Mouse (Mus musculus) neural tube, embryonic 14.5 days (tissue): ENCODE data around the gene Galntl6. TPM values are rescaled to one million over a fixed set of nuclear protein-coding genes. Genes with fewer than 3 reads are reported as not detected.

Experiments used
- ATAC-seq: fragments of 200-750 bp; cut with Nextera tagmentation; 2 replicates; pipeline ENCODE4 v1.8.0; 2017; ENCODE audit warnings: low read depth, mild to moderate bottlenecking, moderate TSS enrichment, moderate library complexity
- H3K27ac ChIP-seq: fragments of 300-500 bp; sonication (generic); 2 replicates; pipeline ENCODE4 v1.5.1; 2014; ENCODE audit warnings: low read depth, mild to moderate bottlenecking, control low read depth, low read length, moderate library complexity, mixed read lengths
- H3K27me3 ChIP-seq: fragments of 300-500 bp; sonication (generic); 2 replicates; pipeline ENCODE4 v1.6.1; 2014; ENCODE audit warnings: low read length; ENCODE audit not compliant: control insufficient read depth, insufficient read depth
- H3K36me3 ChIP-seq: fragments of 300-500 bp; sonication (generic); 2 replicates; pipeline ENCODE4 v1.6.1; 2014; ENCODE audit warnings: low read length, mixed read lengths; ENCODE audit not compliant: control insufficient read depth, insufficient read depth
- H3K4me1 ChIP-seq: fragments of 300-500 bp; sonication (generic); 2 replicates; pipeline ENCODE4 v1.6.1; 2014; ENCODE audit warnings: low read length; ENCODE audit not compliant: control insufficient read depth, insufficient read depth
- H3K4me2 ChIP-seq: fragments of 300-500 bp; sonication (generic); 2 replicates; pipeline ENCODE4 v1.6.1; 2014; ENCODE audit warnings: mild to moderate bottlenecking, low read depth, low read length, control low read depth
- H3K4me3 ChIP-seq: fragments of 300-500 bp; sonication (generic); 2 replicates; pipeline ENCODE4 v1.5.1; 2014; ENCODE audit warnings: low read depth, low read length, control low read depth, mixed read lengths
- H3K9ac ChIP-seq: fragments of 300-500 bp; sonication (generic); replicated peaks from 2 replicates; pipeline ENCODE4 v1.6.1; 2014; ENCODE audit warnings: low read depth, mild to moderate bottlenecking, control low read depth, low read length, mixed read lengths
- H3K9me3 ChIP-seq: fragments of 300-500 bp; sonication (generic); 2 replicates; pipeline ENCODE4 v1.6.1; 2016; ENCODE audit warnings: low read length; ENCODE audit not compliant: control insufficient read depth
- WGBS: fragments of 180-500 bp; shearing (Covaris S2); extraction: QIAGEN DNeasy Blood & Tissue Kit; methylation state at CpG from one replicate; pipeline ENCODE4 v1.1.7; 2014; 5-methylcytosine and 5-hydroxymethylcytosine counted together
- polyA plus RNA-seq: library from polyadenylated mRNA; unstranded; fragments of >200 nt; fragmentation: Nextera tagmentation; extraction: Ambion mirVana; gene quantifications from 2 replicates; pipeline ENCODE4 v1.2.1, GENCODE M21; 2014

Galntl6 gene
- polyA plus RNA-seq, 1 experiment from 2014 or later = 26.4 TPM

DNA sequence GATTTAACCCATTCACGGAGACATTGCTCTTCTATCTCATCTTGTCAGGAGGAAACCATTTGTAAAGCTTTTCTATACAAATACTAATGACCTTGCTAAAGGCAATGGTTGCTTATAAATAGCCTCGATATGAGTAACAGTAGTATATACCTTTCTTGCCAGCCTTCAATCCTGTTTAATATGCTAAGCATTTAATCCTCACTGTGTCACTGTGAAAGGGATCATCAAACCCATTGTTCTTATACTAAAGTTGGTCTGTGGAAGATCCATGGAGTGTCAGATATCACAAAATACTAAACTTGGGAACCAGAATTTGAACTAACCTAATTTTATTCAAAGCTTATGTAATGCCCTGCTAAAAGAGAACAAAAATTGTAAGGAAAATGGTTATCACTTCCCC, 8.0 kb downstream of the Galntl6 start:
- H3K9me3 ChIP-seq = no peaks in the 10 kb centered on the region
- no peaks in the 10 kb centered on the region for H3K27me3 ChIP-seq
- 40% methylated on average over 2 of the region's 2 CpGs for WGBS
- no peak for ATAC-seq
- no peak overlapping the region for H3K4me2 ChIP-seq
- H3K4me3 ChIP-seq = no peak overlapping the region
- H3K4me1 ChIP-seq = no peaks in the 10 kb centered on the region
- H3K27ac ChIP-seq = no peak overlapping the region
- no peak overlapping the region for H3K9ac ChIP-seq
- H3K36me3 ChIP-seq = no peaks in the 10 kb centered on the region

DNA sequence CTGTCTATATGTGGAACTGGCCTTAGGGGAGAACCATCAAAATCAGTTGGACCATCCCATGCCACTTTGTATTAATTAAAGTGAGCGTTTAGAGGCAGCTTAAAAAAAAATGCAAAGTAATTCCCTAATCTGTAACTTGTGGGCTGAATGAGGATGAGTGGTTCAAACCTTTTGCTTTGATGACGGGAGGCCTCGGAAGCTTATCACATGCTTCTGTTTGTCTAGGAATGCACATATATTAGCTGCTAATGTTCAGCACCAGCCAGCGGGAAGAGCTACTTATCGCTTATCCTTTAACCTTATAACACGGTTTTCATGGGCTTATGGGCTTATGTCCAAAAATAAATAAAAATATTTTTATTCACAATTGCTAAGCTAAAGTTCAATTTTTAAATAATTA, 16.5 kb downstream of the Galntl6 start:
- Histone ChIP-seq H3K4me3 (no peak overlapping the region), H3K36me3 (no peaks in the 10 kb centered on the region), H3K4me1 (no peaks in the 10 kb centered on the region), H3K27me3 (no peaks in the 10 kb centered on the region), H3K9ac (no peak overlapping the region), H3K27ac (no peak overlapping the region), H3K4me2 (no peak overlapping the region), H3K9me3 (no peaks in the 10 kb centered on the region)
- WGBS = 78% methylated on average over 6 of the region's 6 CpGs
- no peak for ATAC-seq

DNA sequence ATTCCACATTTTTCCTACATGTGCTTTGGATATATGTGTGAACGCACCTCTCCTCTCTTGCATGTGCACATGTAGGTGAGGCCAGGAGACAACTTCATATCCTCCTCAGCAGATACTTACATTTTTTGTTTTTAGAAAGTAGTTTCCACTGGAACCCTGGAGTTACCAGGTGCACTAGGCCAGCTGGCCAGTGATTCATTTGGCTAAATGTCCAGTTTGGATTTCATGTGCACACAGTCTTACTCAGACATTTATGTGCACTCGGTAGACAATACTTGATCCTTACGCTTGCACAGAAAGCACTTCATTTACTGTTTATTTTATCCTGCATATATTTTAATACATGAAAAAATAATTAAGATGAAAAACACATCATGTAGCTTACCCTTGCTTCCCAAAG, 21.8 kb downstream of the Galntl6 start:
- Histone ChIP-seq H3K27ac (no peak overlapping the region), H3K4me2 (no peak overlapping the region), H3K36me3 (no peaks in the 10 kb centered on the region), H3K9ac (no peak overlapping the region), H3K4me3 (no peak overlapping the region), H3K27me3 (no peaks in the 10 kb centered on the region), H3K9me3 (no peaks in the 10 kb centered on the region), H3K4me1 (no peaks in the 10 kb centered on the region)
- no peak for ATAC-seq
- WGBS = 97% methylated on average over 3 of the region's 3 CpGs

DNA sequence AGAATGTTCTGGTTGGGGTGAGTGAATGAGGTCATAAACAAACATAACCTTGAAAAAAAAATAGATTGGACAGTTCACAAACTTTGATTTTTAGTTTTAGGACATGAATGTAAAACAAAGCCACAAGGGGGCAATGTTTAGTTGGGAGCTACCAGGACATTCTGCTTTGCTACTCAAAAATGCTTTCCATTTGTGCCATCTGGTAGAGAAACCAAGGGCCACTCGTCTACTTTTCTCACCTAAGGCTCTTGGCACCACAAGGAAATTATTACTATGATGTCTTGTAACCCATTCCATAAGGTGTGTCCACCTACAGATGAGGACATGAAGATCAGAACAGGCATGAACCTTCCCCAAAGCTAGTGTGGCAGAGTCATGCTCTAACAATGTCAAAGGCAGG, 26.0 kb downstream of the Galntl6 start:
- Histone ChIP-seq H3K9ac (no peak overlapping the region), H3K27me3 (no peaks in the 10 kb centered on the region), H3K9me3 (no peaks in the 10 kb centered on the region), H3K4me2 (no peak overlapping the region), H3K27ac (no peak overlapping the region), H3K4me3 (no peak overlapping the region), H3K4me1 (no peaks in the 10 kb centered on the region), H3K36me3 (no peaks in the 10 kb centered on the region)
- ATAC-seq = no peak
- 14% methylated on average over 1 of the region's 1 CpGs for WGBS

DNA sequence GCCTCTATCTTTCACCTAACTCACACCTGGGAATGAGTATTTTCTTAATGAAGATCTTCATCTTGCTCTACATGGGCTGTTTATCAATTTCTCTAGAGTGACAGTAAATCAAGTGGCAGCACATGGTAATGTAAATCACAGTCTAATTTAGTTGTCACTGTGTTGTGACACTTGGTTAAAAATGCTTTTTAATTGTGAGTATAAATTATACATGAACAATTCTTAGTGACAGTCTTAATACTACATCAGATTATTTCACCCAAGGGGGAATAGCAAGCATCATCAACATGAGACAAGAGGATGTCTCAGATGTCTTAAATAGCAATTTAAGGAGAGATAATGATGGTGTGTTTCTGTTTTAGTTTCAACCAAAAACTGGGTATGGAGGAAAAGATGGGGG, 88.1 kb downstream of the Galntl6 start:
- Histone ChIP-seq H3K27me3 (no peaks in the 10 kb centered on the region), H3K27ac (no peak overlapping the region), H3K4me2 (no peak overlapping the region), H3K4me1 (no peaks in the 10 kb centered on the region), H3K36me3 (no peaks in the 10 kb centered on the region), H3K9me3 (no peaks in the 10 kb centered on the region), H3K4me3 (no peak overlapping the region), H3K9ac (no peak overlapping the region)
- ATAC-seq = no peak

DNA sequence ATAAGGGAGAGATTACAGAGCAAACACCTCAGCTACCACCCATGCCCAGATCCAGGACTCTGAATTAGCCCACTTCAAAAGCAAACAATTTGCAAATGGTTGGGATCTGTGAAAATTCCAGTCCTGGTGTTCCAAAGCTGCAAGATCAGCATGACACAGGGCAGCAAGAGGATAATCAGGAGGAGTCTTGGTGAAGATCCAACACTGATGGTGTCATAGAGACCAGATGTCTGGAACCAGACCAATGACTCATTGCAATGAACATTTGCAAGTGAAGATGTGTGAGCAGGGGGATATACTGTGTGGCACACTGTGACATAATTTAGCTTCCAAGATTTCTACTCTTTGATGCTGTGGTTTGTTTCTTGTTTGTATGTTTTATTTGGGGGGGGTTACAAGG, 107.2 kb downstream of the Galntl6 start:
- Histone ChIP-seq H3K27me3 (no peaks in the 10 kb centered on the region), H3K4me2 (no peak overlapping the region), H3K9ac (no peak overlapping the region), H3K9me3 (no peaks in the 10 kb centered on the region), H3K4me1 (no peaks in the 10 kb centered on the region), H3K36me3 (no peaks in the 10 kb centered on the region), H3K4me3 (no peak overlapping the region), H3K27ac (no peak overlapping the region)
- ATAC-seq = no peak

DNA sequence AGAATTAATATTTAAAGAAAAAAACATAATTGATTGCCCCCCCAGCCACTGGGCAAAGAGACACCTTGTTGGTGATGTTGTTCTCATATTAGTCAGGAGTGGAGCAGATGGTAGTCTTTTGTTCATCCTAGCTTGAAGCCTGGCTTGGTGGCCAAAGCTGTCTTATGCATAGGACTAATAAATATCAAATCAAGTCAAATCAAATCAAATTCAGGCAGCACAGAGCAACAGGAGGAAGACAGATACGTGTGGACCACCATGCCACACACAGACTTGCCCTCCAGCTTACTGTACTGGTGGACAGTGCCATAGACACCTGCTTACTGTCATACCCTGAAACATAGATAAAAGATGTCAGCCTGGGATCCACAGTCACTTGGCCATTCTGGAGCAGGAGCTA, 110.6 kb downstream of the Galntl6 start:
- H3K9ac ChIP-seq = no peak overlapping the region
- H3K27ac ChIP-seq = no peak overlapping the region
- no peaks in the 10 kb centered on the region for H3K27me3 ChIP-seq
- no peak overlapping the region for H3K4me3 ChIP-seq
- no peaks in the 10 kb centered on the region for H3K4me1 ChIP-seq
- H3K9me3 ChIP-seq = no peaks in the 10 kb centered on the region
- no peak for ATAC-seq
- no peak overlapping the region for H3K4me2 ChIP-seq
- WGBS = 71% methylated on average over 1 of the region's 1 CpGs
- no peaks in the 10 kb centered on the region for H3K36me3 ChIP-seq

DNA sequence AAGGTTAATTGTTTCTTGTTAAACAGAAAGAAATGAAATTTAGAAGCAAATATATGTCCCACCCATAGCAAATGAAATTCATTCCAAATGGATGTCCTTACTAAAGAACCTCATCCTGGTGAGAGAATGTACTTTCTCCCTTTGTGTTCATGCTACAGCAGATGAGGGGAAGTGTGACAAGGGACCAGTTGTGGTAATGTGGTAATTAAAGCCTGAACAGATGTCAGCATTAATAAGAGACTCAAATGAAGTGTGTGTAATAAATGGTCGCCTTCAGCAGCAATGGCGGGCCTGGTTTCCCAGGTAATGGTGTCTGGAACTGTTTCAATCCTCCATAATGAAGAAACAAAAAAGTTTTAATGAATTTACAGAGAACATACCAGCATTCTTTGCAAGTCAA, 158.7 kb downstream of the Galntl6 start:
- Histone ChIP-seq H3K4me2 (no peak overlapping the region), H3K4me3 (no peak overlapping the region), H3K36me3 (no peaks in the 10 kb centered on the region), H3K9me3 (no peaks in the 10 kb centered on the region), H3K9ac (no peak overlapping the region), H3K27me3 (no peaks in the 10 kb centered on the region), H3K4me1 (no peaks in the 10 kb centered on the region), H3K27ac (no peak overlapping the region)
- 33% methylated on average over 2 of the region's 2 CpGs for WGBS
- ATAC-seq = peak; percentile 70; the same call in 1 of the 2 replicates

DNA sequence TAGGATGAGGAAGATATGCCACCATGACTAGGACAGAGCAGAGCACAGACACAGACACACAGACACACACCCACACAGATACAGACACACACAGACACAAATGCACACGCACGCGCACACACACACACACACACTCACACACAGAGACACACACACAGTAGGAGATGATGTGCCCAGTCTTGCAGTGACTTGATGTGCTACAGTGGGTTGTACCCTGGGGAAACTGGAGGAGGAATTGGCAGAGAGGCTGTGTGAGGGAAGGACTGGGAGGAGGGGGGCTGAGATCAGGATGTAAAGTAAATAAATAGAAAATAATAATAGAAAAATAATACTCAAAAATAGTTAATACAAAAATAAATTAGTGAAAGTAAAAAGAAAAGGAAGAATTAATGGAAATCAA, 174.5 kb downstream of the Galntl6 start:
- no peak overlapping the region for H3K27ac ChIP-seq
- 96% methylated on average over 3 of the region's 3 CpGs for WGBS
- no peaks in the 10 kb centered on the region for H3K4me1 ChIP-seq
- no peak for ATAC-seq
- H3K27me3 ChIP-seq = no peaks in the 10 kb centered on the region
- no peak overlapping the region for H3K4me3 ChIP-seq
- no peak overlapping the region for H3K9ac ChIP-seq
- H3K36me3 ChIP-seq = no peaks in the 10 kb centered on the region
- H3K9me3 ChIP-seq = no peaks in the 10 kb centered on the region
- no peak overlapping the region for H3K4me2 ChIP-seq

DNA sequence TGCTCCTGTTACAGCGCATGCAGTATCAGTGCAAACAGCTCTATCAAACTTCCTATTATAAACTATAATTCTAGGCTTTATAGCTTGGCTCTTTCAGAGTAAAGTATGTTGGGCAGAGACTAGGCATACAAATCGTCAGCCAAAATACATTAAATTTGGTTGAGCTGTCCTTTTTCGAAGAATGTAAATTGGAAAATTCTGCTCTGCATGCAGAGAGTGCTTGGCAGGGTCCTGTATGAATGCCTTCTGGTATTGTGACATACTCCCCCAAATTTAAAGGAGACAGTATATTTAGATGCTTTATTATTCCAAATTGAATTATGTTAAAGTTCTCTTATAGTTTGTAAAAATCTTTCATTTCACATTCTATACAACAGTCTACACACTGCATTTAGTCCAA, 220.7 kb downstream of the Galntl6 start:
- no peak overlapping the region for H3K27ac ChIP-seq
- ATAC-seq = no peak
- H3K9me3 ChIP-seq = no peaks in the 10 kb centered on the region
- no peak overlapping the region for H3K9ac ChIP-seq
- no peaks in the 10 kb centered on the region for H3K27me3 ChIP-seq
- H3K4me1 ChIP-seq = no peaks in the 10 kb centered on the region
- no peak overlapping the region for H3K4me3 ChIP-seq
- no peak overlapping the region for H3K4me2 ChIP-seq
- H3K36me3 ChIP-seq = no peaks in the 10 kb centered on the region
- WGBS = 92% methylated on average over 3 of the region's 3 CpGs
